9 mouse cellular contexts compared by ENCODE assay signal in the genomic region with DNA sequence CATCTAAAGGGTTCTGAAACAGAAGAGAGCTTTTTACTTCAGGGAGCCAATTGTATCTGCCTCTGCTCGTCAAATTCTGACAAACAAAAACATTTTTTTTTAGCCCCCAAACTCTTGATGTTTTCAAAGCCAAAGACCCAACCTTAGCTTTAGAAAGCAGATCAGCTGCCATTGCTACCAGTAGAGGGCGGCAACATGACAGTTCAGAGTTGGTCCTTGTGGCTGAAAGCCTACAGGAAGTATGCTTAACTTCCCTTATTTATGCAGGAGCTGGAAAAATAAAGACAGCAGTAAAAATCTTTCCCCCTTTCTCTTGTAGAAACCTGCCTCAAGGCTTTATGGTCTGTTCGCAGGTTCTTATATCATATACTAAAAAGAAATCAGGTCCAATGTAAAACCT.
DNase-seq lines count a peak whose midpoint lies in the region; ATAC-seq and TF ChIP-seq lines count a peak whose summit lies in the region.
"Had no signal": no experiment of that assay in that cellular context is flagged by ENCODE, and none has a peak within 500 bp of the region (broad histone marks: within the 10 kb centered on the region; RNA-seq: fewer than 3 reads in every experiment).

No protein-coding gene starts in this region.

- no peak overlapping the region for H3K9ac ChIP-seq in CH12.LX (ENCODE audit: insufficient read depth, low read depth)
- no peak overlapping the region for H3K9ac ChIP-seq in forebrain, postnatal 0 days
- H3K9ac ChIP-seq in hindbrain, postnatal 0 days (replicated peaks; ENCODE audit: low read length), result no peak overlapping the region
- H3K9ac ChIP-seq: stomach, embryonic 15.5 days had no signal

- WGBS in forebrain, postnatal 0 days, result 15% methylated on average over 3 of the region's 3 CpGs
- WGBS in hindbrain, postnatal 0 days, result 16% methylated on average over 3 of the region's 3 CpGs

- no peaks in the 10 kb centered on the region for H3K79me2 ChIP-seq in CH12.LX (replicated peaks; ENCODE audit: control insufficient read depth, extremely low read depth, insufficient read depth, poor library complexity, severe bottlenecking)

- peak; percentile 85 for TF ChIP-seq RAD21 in CH12.LX (IDR thresholded peaks at IDR 0.05; ENCODE audit: low read depth, low read length)

- dilution Hi-C loops in CH12.LX (cut with MboI; ENCODE audit: extremely low pct_ligation_motif_present, extremely low pct_unique_long_range_greater_than_20kb, low sequenced_read_pairs), result no loop called here

- DNase-seq in 3T3-L1 (ENCODE audit: low read depth, low spot score) (peak; percentile 85), CH12.LX (ENCODE audit: extremely low read depth) (peak; percentile 72)
- peak; percentile 88 for DNase-seq in forebrain, postnatal 0 days
- DNase-seq in hindbrain, postnatal 0 days (ENCODE audit: low spot score), result peak; percentile 92
- DNase-seq in left cerebral cortex, postnatal 14 days (ENCODE audit: low spot score in 2 of 2), result peak; percentile 78 to 86
- DNase-seq in ovary, postnatal 14 days (ENCODE audit: low spot score), result peak; percentile 68

- TF ChIP-seq POLR2A in CH12.LX (IDR thresholded peaks at IDR 0.05; ENCODE audit: low read depth, low read length), result no peak

- intact Hi-C loops in left cerebral cortex, postnatal 14 days (cut with DNase I), result loop anchor here (2.0 to 5.0 kb wide), 3 partner anchors 82 to 504 kb away; no protein-coding TSS in a partner anchor

- no peak overlapping the region; the same call in 1 of the 2 replicates for H3K4me2 ChIP-seq in CH12.LX (ENCODE audit: insufficient read depth, low read depth, poor library complexity, severe bottlenecking)
- H3K4me2 ChIP-seq in forebrain, postnatal 0 days (ENCODE audit: low read depth), result no peak overlapping the region
- no peak overlapping the region for H3K4me2 ChIP-seq in hindbrain, postnatal 0 days (ENCODE audit: low read depth, low read length)
- H3K4me2 ChIP-seq: stomach, embryonic 15.5 days had no signal

- H3K36me3 ChIP-seq in CH12.LX (replicated peaks in 1 of 2; ENCODE audit: control insufficient read depth in 1 of 2, insufficient read depth in 1 of 2, low read length in 1 of 2), result no peaks in the 10 kb centered on the region
- H3K36me3 ChIP-seq in forebrain, postnatal 0 days (ENCODE audit: insufficient read depth), result no peaks in the 10 kb centered on the region
- no peaks in the 10 kb centered on the region for H3K36me3 ChIP-seq in hindbrain, postnatal 0 days (ENCODE audit: insufficient read depth, low read length)
- H3K36me3 ChIP-seq: stomach, embryonic 15.5 days had no signal

- in situ Hi-C loops in CH12.LX (cut with MboI; ENCODE audit: low pct_ligation_motif_present, low pct_unique_long_range_greater_than_20kb, low sequenced_read_pairs), result loop anchor here (25.0 kb wide), 3 partner anchors 184 to 484 kb away; no protein-coding TSS in a partner anchor

- 0 out of 2 replicates have a peak, but pooled peaks have one; percentile 79 for ATAC-seq in cerebellum, adult (ENCODE audit: insufficient number of reproducible peaks, low FRiP score, low TSS enrichment)
- peak; percentile 75; the same call in 1 of the 2 replicates for ATAC-seq in forebrain, postnatal 0 days
- ATAC-seq in hindbrain, postnatal 0 days, result no peak
- no peak for ATAC-seq in erythroblast, adult 5-6 weeks (replicated peaks; ENCODE audit: low FRiP score, poor library complexity, severe bottlenecking)

- peaks cover 5 to 9% of the 10 kb centered on the region in 2 experiments; a peak in 1 of 4 replicates for H3K4me1 ChIP-seq in CH12.LX (ENCODE audit: control insufficient read depth in 1 of 2, insufficient read depth in 2 of 2)
- H3K4me1 ChIP-seq in forebrain, postnatal 0 days (ENCODE audit: insufficient read depth), result no peaks in the 10 kb centered on the region
- no peaks in the 10 kb centered on the region for H3K4me1 ChIP-seq in hindbrain, postnatal 0 days (ENCODE audit: insufficient read depth, low read length)

- no peak overlapping the region for H3K4me3 ChIP-seq in CH12.LX (replicated peaks in 1 of 3; ENCODE audit: low read depth in 2 of 3, low read length in 2 of 3, poor library complexity in 1 of 3)
- no peak overlapping the region for H3K4me3 ChIP-seq in forebrain, postnatal 0 days (ENCODE audit: low read depth, low read length)
- H3K4me3 ChIP-seq in hindbrain, postnatal 0 days (ENCODE audit: low read length), result no peak overlapping the region
- H3K4me3 ChIP-seq: stomach, embryonic 15.5 days had no signal

- peaks cover 2% of the 10 kb centered on the region for H3K27me3 ChIP-seq in CH12.LX (replicated peaks)
- no peaks in the 10 kb centered on the region for H3K27me3 ChIP-seq in forebrain, postnatal 0 days (ENCODE audit: insufficient read depth, low read length)
- H3K27me3 ChIP-seq in hindbrain, postnatal 0 days (ENCODE audit: insufficient read depth, low read length), result no peaks in the 10 kb centered on the region
- H3K27me3 ChIP-seq: stomach, embryonic 15.5 days had no signal

- H3K27ac ChIP-seq in CH12.LX (ENCODE audit: insufficient read depth, low read depth), result no peak overlapping the region
- no peak overlapping the region for H3K27ac ChIP-seq in forebrain, postnatal 0 days (ENCODE audit: low read depth, low read length)
- H3K27ac ChIP-seq in hindbrain, postnatal 0 days, result no peak overlapping the region
- H3K27ac ChIP-seq: stomach, embryonic 15.5 days had no signal

- peak; percentile 75 to 89 for TF ChIP-seq CTCF in CH12.LX (conservative IDR thresholded peaks at IDR 0.05 in 1 of 2, IDR thresholded peaks at IDR 0.05 in 1 of 2; ENCODE audit: low read depth in 2 of 2, low read length in 2 of 2)
- peak; percentile 96 for TF ChIP-seq CTCF in forebrain, postnatal 0 days (IDR thresholded peaks at IDR 0.05; ENCODE audit: low read depth)
- peak; percentile 91 for TF ChIP-seq CTCF in hindbrain, postnatal 0 days (IDR thresholded peaks at IDR 0.05; ENCODE audit: low read depth)

- no peaks in the 10 kb centered on the region for H3K9me3 ChIP-seq in CH12.LX (replicated peaks; ENCODE audit: low read length)
- H3K9me3 ChIP-seq in forebrain, postnatal 0 days (ENCODE audit: low read length), result no peaks in the 10 kb centered on the region
- H3K9me3 ChIP-seq in hindbrain, postnatal 0 days (ENCODE audit: low read length), result no peaks in the 10 kb centered on the region
- H3K9me3 ChIP-seq: stomach, embryonic 15.5 days had no signal

- TF ChIP-seq EP300 in CH12.LX (IDR thresholded peaks at IDR 0.05; ENCODE audit: low read length), result no peak

TF ChIP-seq in CH12.LX, 34 proteins besides CTCF, POLR2A, EP300 and RAD21:
- no peak for TF ChIP-seq MAZ (IDR thresholded peaks at IDR 0.05; ENCODE audit: low read depth, low read length)
- TF ChIP-seq UBTF (IDR thresholded peaks at IDR 0.05; ENCODE audit: low read depth, low read length), result no peak
- TF ChIP-seq POLR2AphosphoS2 (IDR thresholded peaks at IDR 0.05; ENCODE audit: low read depth, low read length), result no peak
- TF ChIP-seq SMC3 (IDR thresholded peaks at IDR 0.05; ENCODE audit: low read depth, low read length), result peak; percentile 78
- TF ChIP-seq MYC (IDR thresholded peaks at IDR 0.05; ENCODE audit: low read depth, low read length), result no peak
- no peak for TF ChIP-seq MXI1 (IDR thresholded peaks at IDR 0.05; ENCODE audit: low read depth, low read length)
- TF ChIP-seq NELFE (IDR thresholded peaks at IDR 0.05; ENCODE audit: low read depth, low read length), result no peak
- no peak for TF ChIP-seq E2F4 (IDR thresholded peaks at IDR 0.05; ENCODE audit: insufficient replicate concordance, low read depth, low read length)
- TF ChIP-seq ELF1 (IDR thresholded peaks at IDR 0.05; ENCODE audit: low read depth, low read length), result 0 out of 2 replicates have a peak, but pooled peaks have one; percentile 17
- TF ChIP-seq JUN (IDR thresholded peaks at IDR 0.05; ENCODE audit: insufficient read depth, low read depth, low read length), result no peak
- no peak for TF ChIP-seq ZNF384 (IDR thresholded peaks at IDR 0.05; ENCODE audit: low read depth, low read length)
- TF ChIP-seq ETS1 (conservative IDR thresholded peaks at IDR 0.05; ENCODE audit: low read depth, low read length), result no peak
- TF ChIP-seq BHLHE40 (IDR thresholded peaks at IDR 0.05; ENCODE audit: low read depth, low read length), result no peak
- no peak for TF ChIP-seq GABPA (IDR thresholded peaks at IDR 0.05; ENCODE audit: insufficient replicate concordance, low read depth, low read length)
TF ChIP-seq in CH12.LX: peak in this region for 2.

Comparison
In these comparisons a context has a peak if more than half of its experiments do, and no peak if none do; other contexts are left out.
1. ATAC-seq: peak in cerebellum, adult (single experiment) and forebrain, postnatal 0 days (single experiment); none in hindbrain, postnatal 0 days (single experiment) and erythroblast, adult 5-6 weeks (single experiment).
2. Peak in every context shown above with its lines, with median percentiles within 50 percentile points of each other: DNase-seq and CTCF ChIP-seq.